Mouse (Mus musculus) intestine, embryonic 14.5 days (tissue): ENCODE measurements at regions not wholly inside any gene's neighbourhood (a gene's known extent, or its start where the extent isn't known, plus 50 kb on each side); places are given as distances from the start of the nearest gene placed in this dataset.
"Not testable (repeated sequence)": the region's sequence is repeated elsewhere in the genome, so short reads cannot be mapped to it uniquely, and the experiment has no call there.

ENCODE experiments used
- ATAC-seq: fragments of 200-750 bp; cut with Nextera tagmentation; replicated peaks from 2 replicates; pipeline ENCODE4 v1.8.0; 2017; ENCODE audit warnings: low read depth, moderate number of reproducible peaks, moderate TSS enrichment, moderate library complexity; ENCODE audit not compliant: low FRiP score, low TSS enrichment
- DNase-seq: peaks from one replicate; pipeline ENCODE4 v3.0.0-alpha.2; 2018; ENCODE audit warnings: low spot score
- H3K27ac ChIP-seq: fragments of 300-500 bp; sonication (generic); 2 replicates; pipeline ENCODE4 v1.5.1; 2014; ENCODE audit warnings: low read depth, mild to moderate bottlenecking, control low read depth
- H3K27me3 ChIP-seq: fragments of 300-500 bp; sonication (generic); replicated peaks from 2 replicates; pipeline ENCODE4 v1.6.1; 2014; ENCODE audit warnings: low read length, control low read depth; ENCODE audit not compliant: control insufficient read depth, insufficient read depth
- H3K36me3 ChIP-seq: fragments of 300-500 bp; sonication (generic); 2 replicates; pipeline ENCODE4 v1.6.1; 2014; ENCODE audit warnings: low read length, control low read depth; ENCODE audit not compliant: control insufficient read depth, insufficient read depth
- H3K4me1 ChIP-seq: fragments of 300-500 bp; sonication (generic); replicated peaks from 2 replicates; pipeline ENCODE4 v1.6.1; 2014; ENCODE audit warnings: low read length, control low read depth, mixed read lengths; ENCODE audit not compliant: control insufficient read depth, insufficient read depth
- H3K4me2 ChIP-seq: fragments of 300-500 bp; sonication (generic); 2 replicates; pipeline ENCODE4 v1.6.1; 2014; ENCODE audit warnings: low read length
- H3K4me3 ChIP-seq: fragments of 300-500 bp; sonication (generic); 2 replicates; pipeline ENCODE4 v1.5.1; 2014; ENCODE audit warnings: low read depth, low read length, control low read depth, mixed read lengths
- H3K9ac ChIP-seq: fragments of 300-500 bp; sonication (generic); 2 replicates; pipeline ENCODE4 v1.6.1; 2014; ENCODE audit warnings: mild to moderate bottlenecking, low read length
- H3K9me3 ChIP-seq: fragments of 300-500 bp; sonication (generic); 2 replicates; pipeline ENCODE4 v1.6.1; 2016; ENCODE audit warnings: low read length, control low read depth; ENCODE audit not compliant: control insufficient read depth
- WGBS: fragments of 180-500 bp; shearing (Covaris S2); extraction: QIAGEN DNeasy Blood & Tissue Kit; methylation state at CpG from one replicate; pipeline ENCODE4 v1.1.7; 2014; 5-methylcytosine and 5-hydroxymethylcytosine counted together

GRCm38 (mm10) chr10:56841973-56842372, 464.8 kb downstream of the Gja1 start:
- Histone ChIP-seq H3K9ac (no peak overlapping the region), H3K27me3 (no peaks in the 10 kb centered on the region), H3K4me1 (0 out of 2 replicates have a peak, but pooled peaks cover 2% of the 10 kb centered on the region), H3K9me3 (no peaks in the 10 kb centered on the region), H3K36me3 (no peaks in the 10 kb centered on the region), H3K4me3 (no peak overlapping the region), H3K4me2 (no peak overlapping the region), H3K27ac (no peak overlapping the region)
- ATAC-seq (no peak), DNase-seq (no peak)
- 88% methylated on average over 1 of the region's 1 CpGs for WGBS

GRCm38 (mm10) chr10:56852484-56852883, 475.4 kb downstream of the Gja1 start:
- Histone ChIP-seq H3K27ac (no peak overlapping the region), H3K9me3 (no peaks in the 10 kb centered on the region), H3K4me3 (no peak overlapping the region), H3K36me3 (no peaks in the 10 kb centered on the region), H3K4me2 (no peak overlapping the region), H3K9ac (no peak overlapping the region), H3K27me3 (no peaks in the 10 kb centered on the region), H3K4me1 (no peaks in the 10 kb centered on the region)
- ATAC-seq, result no peak
- 67% methylated on average over 2 of the region's 2 CpGs for WGBS
- no peak for DNase-seq

GRCm38 (mm10) chr10:56856186-56856585, 479.1 kb downstream of the Gja1 start:
- 82% methylated on average over 6 of the region's 6 CpGs for WGBS
- ATAC-seq, result no peak

GRCm38 (mm10) chr10:56879744-56880143, 502.6 kb downstream of the Gja1 start:
- H3K27me3 ChIP-seq, result no peaks in the 10 kb centered on the region
- H3K4me3 ChIP-seq, result no peak overlapping the region
- no peaks in the 10 kb centered on the region for H3K4me1 ChIP-seq
- no peak overlapping the region for H3K4me2 ChIP-seq
- DNase-seq (no peak), ATAC-seq (no peak)
- no peaks in the 10 kb centered on the region for H3K36me3 ChIP-seq
- no peak overlapping the region for H3K9ac ChIP-seq
- no peaks in the 10 kb centered on the region for H3K9me3 ChIP-seq
- 72% methylated on average over 7 of the region's 7 CpGs for WGBS
- no peak overlapping the region for H3K27ac ChIP-seq

More at GRCm38 (mm10) chr10:56856186-56856585, 479.1 kb downstream of the Gja1 start:
- Histone ChIP-seq H3K27me3 (no peaks in the 10 kb centered on the region), H3K27ac (no peak overlapping the region), H3K9ac (no peak overlapping the region), H3K4me3 (no peak overlapping the region), H3K4me2 (no peak overlapping the region), H3K36me3 (no peaks in the 10 kb centered on the region), H3K4me1 (no peaks in the 10 kb centered on the region), H3K9me3 (no peaks in the 10 kb centered on the region)
- no peak for DNase-seq

- no peaks in the 10 kb centered on the region for H3K27me3 ChIP-seq
- no peaks in the 10 kb centered on the region for H3K36me3 ChIP-seq
- H3K27ac ChIP-seq, result no peak overlapping the region
- no peaks in the 10 kb centered on the region for H3K9me3 ChIP-seq
- 89% methylated on average over 12 of the region's 12 CpGs for WGBS
- DNase-seq, result no peak
- no peak overlapping the region for H3K4me3 ChIP-seq
- H3K9ac ChIP-seq, result no peak overlapping the region
- no peak for ATAC-seq
- H3K4me1 ChIP-seq, result no peaks in the 10 kb centered on the region
- H3K4me2 ChIP-seq, result no peak overlapping the region
These were observed 503.0 kb downstream of the Gja1 start for GRCm38 (mm10) chr10:56880154-56880591.

- 63% methylated on average over 4 of the region's 4 CpGs for WGBS
- no peak for ATAC-seq
- no peaks in the 10 kb centered on the region for H3K4me1 ChIP-seq
These were observed 507.6 kb downstream of the Gja1 start for GRCm38 (mm10) chr10:56884456-56885410.

GRCm38 (mm10) chr10:56891530-56891929, 514.4 kb downstream of the Gja1 start:
- not testable (repeated sequence) for ATAC-seq, H3K4me2 ChIP-seq, H3K4me3 ChIP-seq, H3K4me1 ChIP-seq, H3K27me3 ChIP-seq, H3K36me3 ChIP-seq, H3K27ac ChIP-seq, H3K9me3 ChIP-seq, DNase-seq, H3K9ac ChIP-seq
- 90% methylated on average over 2 of the region's 2 CpGs for WGBS

More at GRCm38 (mm10) chr10:56884456-56885410, 507.6 kb downstream of the Gja1 start:
- H3K9ac ChIP-seq, result no peak overlapping the region
- H3K9me3 ChIP-seq, result no peaks in the 10 kb centered on the region
- H3K36me3 ChIP-seq, result no peaks in the 10 kb centered on the region
- H3K4me3 ChIP-seq, result no peak overlapping the region
- no peak for DNase-seq
- no peaks in the 10 kb centered on the region for H3K27me3 ChIP-seq
- H3K27ac ChIP-seq, result no peak overlapping the region
- H3K4me2 ChIP-seq, result no peak overlapping the region

GRCm38 (mm10) chr10:56892666-56893209, 515.6 kb downstream of the Gja1 start:
- Histone ChIP-seq H3K4me3 (no peak overlapping the region), H3K27me3 (no peaks in the 10 kb centered on the region), H3K27ac (no peak overlapping the region), H3K9ac (no peak overlapping the region), H3K36me3 (no peaks in the 10 kb centered on the region), H3K4me2 (no peak overlapping the region), H3K9me3 (no peaks in the 10 kb centered on the region), H3K4me1 (no peaks in the 10 kb centered on the region)
- 71% methylated on average over 10 of the region's 10 CpGs for WGBS
- no peak for DNase-seq
- no peak for ATAC-seq
